Mouse (Mus musculus): ENCODE measurements around the gene Thoc3. TPM values are rescaled to one million over a fixed set of nuclear protein-coding genes. Genes with fewer than 3 reads are reported as not detected.

The Thoc3 gene
- polyA plus RNA-seq, 1 experiment from 2014 or later, result 83.4 TPM

GRCm38 (mm10) chr13:54475702-54476101, 7.1 kb upstream of the Thoc3 start:
- ATAC-seq (replicated peaks; ENCODE audit: low FRiP score, low read depth), result no peak
- no peak overlapping the region for H3K4me3 ChIP-seq (replicated peaks; ENCODE audit: low read depth, low read length)
- no peaks in the 10 kb centered on the region for H3K4me1 ChIP-seq (replicated peaks; ENCODE audit: insufficient read depth, low read length)
- WGBS, result 64% methylated on average over 5 of the region's 5 CpGs
- TF ChIP-seq CTCF (IDR thresholded peaks at IDR 0.05; ENCODE audit: low read depth), result no peak
- H3K36me3 ChIP-seq (ENCODE audit: insufficient read depth, low read length), result no peaks in the 10 kb centered on the region
- no peaks in the 10 kb centered on the region for H3K9me3 ChIP-seq (replicated peaks; ENCODE audit: low read length)
- no peak overlapping the region for H3K9ac ChIP-seq (ENCODE audit: low read depth, low read length)
- H3K4me2 ChIP-seq (ENCODE audit: low read length), result no peak overlapping the region
- DNase-seq (ENCODE audit: low spot score), result no peak
- H3K27ac ChIP-seq, result no peak overlapping the region
- H3K27me3 ChIP-seq (ENCODE audit: insufficient read depth, low read length), result no peaks in the 10 kb centered on the region

DNA sequence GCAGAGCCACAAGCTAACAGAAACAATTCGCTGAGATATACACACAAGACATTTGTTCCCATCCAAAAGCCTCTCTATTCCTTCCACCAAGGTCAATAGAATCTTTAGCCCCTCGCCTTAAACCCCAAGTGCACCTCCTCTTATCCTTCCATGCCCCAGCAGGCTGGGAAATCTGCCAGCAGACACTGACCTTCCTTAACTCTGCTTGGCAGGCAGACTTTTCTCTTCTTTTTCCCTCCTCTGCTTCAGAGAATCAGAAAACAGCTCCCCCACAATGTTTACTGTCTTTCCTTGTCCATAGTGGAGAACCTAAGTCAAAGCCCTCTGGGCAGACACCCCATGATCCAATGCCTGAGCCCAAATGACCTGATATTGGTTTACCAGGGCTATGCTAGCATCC, 6.3 kb upstream of the Thoc3 start:
- ATAC-seq (replicated peaks; ENCODE audit: low FRiP score, low read depth) (no peak), DNase-seq (ENCODE audit: low spot score) (no peak)
- Histone ChIP-seq H3K4me1 (replicated peaks; ENCODE audit: insufficient read depth, low read length) (no peaks in the 10 kb centered on the region), H3K4me2 (ENCODE audit: low read length) (no peak overlapping the region), H3K27ac (no peak overlapping the region), H3K36me3 (ENCODE audit: insufficient read depth, low read length) (no peaks in the 10 kb centered on the region), H3K9me3 (replicated peaks; ENCODE audit: low read length) (no peaks in the 10 kb centered on the region), H3K9ac (ENCODE audit: low read depth, low read length) (no peak overlapping the region), H3K4me3 (replicated peaks; ENCODE audit: low read depth, low read length) (no peak overlapping the region), H3K27me3 (ENCODE audit: insufficient read depth, low read length) (no peaks in the 10 kb centered on the region)
- WGBS, result 63% methylated on average over 2 of the region's 2 CpGs
- no peak for TF ChIP-seq CTCF (IDR thresholded peaks at IDR 0.05; ENCODE audit: low read depth)

GRCm38 (mm10) chr13:54471967-54472366, 3.3 kb upstream of the Thoc3 start:
- no peak for DNase-seq (ENCODE audit: low spot score)
- ATAC-seq (replicated peaks; ENCODE audit: low FRiP score, low read depth), result no peak
- Histone ChIP-seq H3K9me3 (replicated peaks; ENCODE audit: low read length) (no peaks in the 10 kb centered on the region), H3K27ac (no peak overlapping the region), H3K36me3 (ENCODE audit: insufficient read depth, low read length) (no peaks in the 10 kb centered on the region), H3K4me3 (replicated peaks; ENCODE audit: low read depth, low read length) (no peak overlapping the region), H3K27me3 (ENCODE audit: insufficient read depth, low read length) (no peaks in the 10 kb centered on the region), H3K4me2 (ENCODE audit: low read length) (no peak overlapping the region), H3K9ac (ENCODE audit: low read depth, low read length) (no peak overlapping the region), H3K4me1 (replicated peaks; ENCODE audit: insufficient read depth, low read length) (peaks cover 6% of the 10 kb centered on the region; the same call in 1 of the 2 replicates)
- TF ChIP-seq CTCF (IDR thresholded peaks at IDR 0.05; ENCODE audit: low read depth), result no peak
- WGBS, result 84% methylated on average over 4 of the region's 4 CpGs

DNA sequence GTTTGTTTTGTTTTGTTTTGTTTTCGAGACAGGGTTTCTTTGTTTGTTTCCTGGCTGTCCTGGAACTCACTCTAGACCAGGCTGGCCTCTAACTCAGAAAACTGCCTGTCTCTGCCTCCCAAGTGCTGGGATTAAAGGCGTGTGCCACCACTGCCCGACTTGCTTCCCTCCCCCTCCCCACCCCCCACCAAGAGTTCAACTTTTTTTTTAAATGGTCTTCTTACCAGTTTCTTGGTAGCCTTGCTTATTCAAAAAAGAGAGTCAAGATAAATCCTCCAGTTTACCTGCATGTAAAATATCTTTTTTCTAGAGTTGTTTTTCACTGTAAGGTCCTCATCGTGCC, 334 bp upstream of the Thoc3 start:
- Histone ChIP-seq H3K27ac (no peak overlapping the region), H3K36me3 (ENCODE audit: insufficient read depth, low read length) (peaks cover 28% of the 10 kb centered on the region), H3K4me2 (ENCODE audit: low read length) (peak overlapping the region; percentile 89), H3K27me3 (ENCODE audit: insufficient read depth, low read length) (no peaks in the 10 kb centered on the region), H3K4me3 (replicated peaks; ENCODE audit: low read depth, low read length) (peak overlapping the region; percentile 96), H3K9ac (ENCODE audit: low read depth, low read length) (no peak overlapping the region), H3K9me3 (replicated peaks; ENCODE audit: low read length) (0 out of 2 replicates have a peak, but pooled peaks cover 4% of the 10 kb centered on the region), H3K4me1 (replicated peaks; ENCODE audit: insufficient read depth, low read length) (peaks cover 6% of the 10 kb centered on the region; the same call in 1 of the 2 replicates)
- ATAC-seq (replicated peaks; ENCODE audit: low FRiP score, low read depth) (peak; percentile 61; the same call in 1 of the 2 replicates), DNase-seq (ENCODE audit: low spot score) (no peak)
- 17% methylated on average over 4 of the region's 4 CpGs for WGBS
- no peak for TF ChIP-seq CTCF (IDR thresholded peaks at IDR 0.05; ENCODE audit: low read depth)

- Histone ChIP-seq H3K4me2 (ENCODE audit: low read length) (no peak overlapping the region), H3K27ac (no peak overlapping the region), H3K36me3 (ENCODE audit: insufficient read depth, low read length) (peaks cover 66% of the 10 kb centered on the region), H3K4me1 (replicated peaks; ENCODE audit: insufficient read depth, low read length) (no peaks in the 10 kb centered on the region), H3K4me3 (replicated peaks; ENCODE audit: low read depth, low read length) (no peak overlapping the region), H3K27me3 (ENCODE audit: insufficient read depth, low read length) (no peaks in the 10 kb centered on the region), H3K9ac (ENCODE audit: low read depth, low read length) (no peak overlapping the region), H3K9me3 (replicated peaks; ENCODE audit: low read length) (no peaks in the 10 kb centered on the region)
- 71% methylated on average over 4 of the region's 4 CpGs for WGBS
- DNase-seq (ENCODE audit: low spot score), result peak; percentile 8
- no peak for TF ChIP-seq CTCF (IDR thresholded peaks at IDR 0.05; ENCODE audit: low read depth)
- no peak for ATAC-seq (replicated peaks; ENCODE audit: low FRiP score, low read depth)
Measured at GRCm38 (mm10) chr13:54459282-54459681, 9.4 kb downstream of the Thoc3 start.

DNA sequence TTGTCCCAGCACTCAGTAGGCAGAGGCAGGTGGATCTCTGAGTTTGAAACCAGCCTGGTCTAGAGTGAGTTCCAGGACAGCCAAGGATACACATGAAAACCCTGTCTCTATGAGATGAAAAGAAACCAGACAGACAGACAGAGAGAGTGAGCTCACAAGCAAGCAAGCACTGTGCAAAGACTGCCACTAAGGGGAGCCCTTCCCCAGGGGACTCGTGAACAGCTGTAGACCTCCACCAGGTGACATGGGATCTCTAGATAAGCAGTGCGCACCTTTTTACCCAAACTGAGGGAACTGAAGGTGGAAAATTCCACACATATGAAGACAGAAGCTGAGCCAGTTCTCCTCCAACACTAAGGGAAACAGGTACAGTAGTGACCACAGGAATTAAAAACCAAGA, 11.6 kb downstream of the Thoc3 start:
- Histone ChIP-seq H3K4me3 (replicated peaks; ENCODE audit: low read depth, low read length) (no peak overlapping the region), H3K4me2 (ENCODE audit: low read length) (no peak overlapping the region), H3K36me3 (ENCODE audit: insufficient read depth, low read length) (peaks cover 46% of the 10 kb centered on the region), H3K27me3 (ENCODE audit: insufficient read depth, low read length) (no peaks in the 10 kb centered on the region), H3K9ac (ENCODE audit: low read depth, low read length) (no peak overlapping the region), H3K4me1 (replicated peaks; ENCODE audit: insufficient read depth, low read length) (no peaks in the 10 kb centered on the region), H3K27ac (no peak overlapping the region), H3K9me3 (replicated peaks; ENCODE audit: low read length) (no peaks in the 10 kb centered on the region)
- peak; percentile 67 for TF ChIP-seq CTCF (IDR thresholded peaks at IDR 0.05; ENCODE audit: low read depth)
- WGBS, result 69% methylated on average over 2 of the region's 2 CpGs
- peak; percentile 40 for DNase-seq (ENCODE audit: low spot score)
- ATAC-seq (replicated peaks; ENCODE audit: low FRiP score, low read depth), result no peak

Data from kidney, postnatal 0 days (tissue).